In genomic region chr17:48643533-48644019, GRCm38 (mm10) we compare ENCODE assay signal across 31 mouse cellular contexts.
A peak's percentile ranks its signal among the peaks of the same experiment; 100 is the strongest.
DNase-seq lines count a peak whose midpoint lies in the region; ATAC-seq and TF ChIP-seq lines count a peak whose summit lies in the region.
"Had no signal": no experiment of that assay in that cellular context is flagged by ENCODE, and none has a peak within 500 bp of the region (broad histone marks: within the 10 kb centered on the region; RNA-seq: fewer than 3 reads in every experiment).

No protein-coding gene starts in this region.

- DNase-seq in kidney, postnatal 36 days = no peak
- peak; percentile 35 for DNase-seq in lung, embryonic 14.5 days
- no peak for DNase-seq in lung, adult 18-20 months
- DNase-seq in lung, postnatal 0 days (ENCODE audit: low spot score) = peak; percentile 66
- DNase-seq in lung, postnatal 36 days = no peak
- DNase-seq in R1 (ENCODE audit: low read depth, low spot score) = peak; percentile 34
- DNase-seq: adrenal gland, adult 8-10 months; adrenal gland, postnatal 25 days; B cell, adult 2 months; cerebellum, adult 11-12 months; cerebellum, adult 8-10 months; cerebellum, postnatal 10 days; cerebellum, postnatal 36 days; embryo, embryonic 11 days; gastrocnemius, postnatal 25 days; heart, adult 18-20 months; heart, postnatal 10 days; heart, postnatal 36 days had no signal

- no peak overlapping the region for H3K27ac ChIP-seq in kidney, embryonic 15.5 days
- H3K27ac ChIP-seq in lung, embryonic 14.5 days (ENCODE audit: low read depth) = no peak overlapping the region
- H3K27ac ChIP-seq in lung, postnatal 0 days (ENCODE audit: low read length) = no peak overlapping the region
- no peak overlapping the region for H3K27ac ChIP-seq in forebrain, embryonic 13.5 days
- H3K27ac ChIP-seq: embryonic facial prominence, embryonic 15.5 days; forebrain, embryonic 15.5 days; heart, embryonic 15.5 days; hindbrain, embryonic 10.5 days; hindbrain, embryonic 13.5 days had no signal

- TF ChIP-seq CTCF in lung, embryonic 14.5 days (IDR thresholded peaks at IDR 0.05; ENCODE audit: low read depth) = no peak
- TF ChIP-seq CTCF in lung, postnatal 0 days (IDR thresholded peaks at IDR 0.05) = no peak

- peaks cover 13% of the 10 kb centered on the region for H3K4me1 ChIP-seq in kidney, embryonic 15.5 days
- no peaks in the 10 kb centered on the region for H3K4me1 ChIP-seq in lung, embryonic 14.5 days (ENCODE audit: insufficient read depth)
- H3K4me1 ChIP-seq in lung, postnatal 0 days (ENCODE audit: insufficient read depth, low read depth, low read length) = no peaks in the 10 kb centered on the region
- no peaks in the 10 kb centered on the region for H3K4me1 ChIP-seq in forebrain, embryonic 13.5 days
- H3K4me1 ChIP-seq: embryonic facial prominence, embryonic 15.5 days; forebrain, embryonic 15.5 days; heart, embryonic 12.5 days; heart, embryonic 15.5 days had no signal

- H3K4me3 ChIP-seq in kidney, embryonic 15.5 days (replicated peaks) = no peak overlapping the region
- H3K4me3 ChIP-seq in lung, embryonic 14.5 days (ENCODE audit: low read depth, low read length) = no peak overlapping the region
- H3K4me3 ChIP-seq in lung, postnatal 0 days (ENCODE audit: low read depth, low read length) = no peak overlapping the region
- H3K4me3 ChIP-seq in forebrain, embryonic 13.5 days = no peak overlapping the region
- H3K4me3 ChIP-seq: embryonic facial prominence, embryonic 15.5 days; forebrain, embryonic 15.5 days; heart, embryonic 12.5 days; heart, embryonic 15.5 days; hindbrain, embryonic 10.5 days; hindbrain, embryonic 13.5 days had no signal

- 27% methylated on average over 5 of the region's 5 CpGs for WGBS in kidney, embryonic 15.5 days
- WGBS in lung, embryonic 14.5 days = 16% methylated on average over 5 of the region's 5 CpGs
- WGBS in lung, postnatal 0 days = 15% methylated on average over 5 of the region's 5 CpGs
- 44% methylated on average over 5 of the region's 5 CpGs for WGBS in forebrain, embryonic 13.5 days

- ATAC-seq in kidney, embryonic 15.5 days (replicated peaks; ENCODE audit: low FRiP score) = 0 out of 2 replicates have a peak, but pooled peaks have one; percentile 22
- ATAC-seq in lung, embryonic 14.5 days (ENCODE audit: insufficient read depth) = no peak
- peak; percentile 55 for ATAC-seq in lung, postnatal 0 days
- ATAC-seq in forebrain, embryonic 13.5 days = no peak
- ATAC-seq: activated CD4-positive, CD25-positive, alpha-beta regulatory T cell, adult 4 months; forebrain, embryonic 15.5 days; hindbrain, embryonic 16.5 days; Patski had no signal

- H3K9ac ChIP-seq in kidney, embryonic 15.5 days = no peak overlapping the region
- no peak overlapping the region for H3K9ac ChIP-seq in lung, embryonic 14.5 days
- no peak overlapping the region for H3K9ac ChIP-seq in lung, postnatal 0 days (replicated peaks; ENCODE audit: low read depth)
- H3K9ac ChIP-seq in forebrain, embryonic 13.5 days = no peak overlapping the region
- H3K9ac ChIP-seq: embryonic facial prominence, embryonic 15.5 days; forebrain, embryonic 15.5 days; heart, embryonic 12.5 days; heart, embryonic 15.5 days; hindbrain, embryonic 13.5 days had no signal

- H3K27me3 ChIP-seq in kidney, embryonic 15.5 days = no peaks in the 10 kb centered on the region
- no peaks in the 10 kb centered on the region for H3K27me3 ChIP-seq in lung, embryonic 14.5 days (ENCODE audit: insufficient read depth, low read length)
- H3K27me3 ChIP-seq in lung, postnatal 0 days (replicated peaks; ENCODE audit: insufficient read depth, low read length) = no peaks in the 10 kb centered on the region
- H3K27me3 ChIP-seq in forebrain, embryonic 13.5 days = no peaks in the 10 kb centered on the region
- H3K27me3 ChIP-seq: CH12.LX; embryonic facial prominence, embryonic 15.5 days; forebrain, embryonic 15.5 days; heart, embryonic 15.5 days; hindbrain, embryonic 13.5 days had no signal

- no peaks in the 10 kb centered on the region for H3K9me3 ChIP-seq in kidney, embryonic 15.5 days (replicated peaks)
- no peaks in the 10 kb centered on the region for H3K9me3 ChIP-seq in lung, embryonic 14.5 days (ENCODE audit: low read depth, low read length)
- no peaks in the 10 kb centered on the region for H3K9me3 ChIP-seq in lung, postnatal 0 days (ENCODE audit: low read length)
- H3K9me3 ChIP-seq in forebrain, embryonic 13.5 days (replicated peaks) = no peaks in the 10 kb centered on the region; the same call in 1 of the 2 replicates
- H3K9me3 ChIP-seq: embryonic facial prominence, embryonic 15.5 days; forebrain, embryonic 15.5 days; heart, embryonic 12.5 days; heart, embryonic 15.5 days; hindbrain, embryonic 13.5 days had no signal

- TF ChIP-seq EP300 in lung, postnatal 0 days (IDR thresholded peaks at IDR 0.05) = no peak

- no peaks in the 10 kb centered on the region for H3K36me3 ChIP-seq in kidney, embryonic 15.5 days
- no peaks in the 10 kb centered on the region for H3K36me3 ChIP-seq in lung, embryonic 14.5 days (ENCODE audit: insufficient read depth)
- no peaks in the 10 kb centered on the region for H3K36me3 ChIP-seq in lung, postnatal 0 days (ENCODE audit: insufficient read depth, low read length)
- no peaks in the 10 kb centered on the region for H3K36me3 ChIP-seq in forebrain, embryonic 13.5 days (ENCODE audit: poor library complexity, severe bottlenecking)
- H3K36me3 ChIP-seq: embryonic facial prominence, embryonic 15.5 days; forebrain, embryonic 15.5 days; G1E; heart, embryonic 12.5 days; heart, embryonic 15.5 days; hindbrain, embryonic 10.5 days; hindbrain, embryonic 13.5 days had no signal

- H3K4me2 ChIP-seq in kidney, embryonic 15.5 days = no peak overlapping the region
- no peak overlapping the region for H3K4me2 ChIP-seq in lung, embryonic 14.5 days
- no peak overlapping the region for H3K4me2 ChIP-seq in lung, postnatal 0 days (replicated peaks; ENCODE audit: low read depth, low read length)
- no peak overlapping the region for H3K4me2 ChIP-seq in forebrain, embryonic 13.5 days
- H3K4me2 ChIP-seq: embryonic facial prominence, embryonic 15.5 days; forebrain, embryonic 15.5 days; heart, embryonic 12.5 days; heart, embryonic 15.5 days; hindbrain, embryonic 13.5 days had no signal

Comparison
In these comparisons a context has a peak if more than half of its experiments do, and no peak if none do; other contexts are left out.
1. ATAC-seq: peak in kidney, embryonic 15.5 days (single experiment) and lung, postnatal 0 days (single experiment); none in lung, embryonic 14.5 days (single experiment) and forebrain, embryonic 13.5 days (single experiment).
2. DNase-seq: peak in lung, embryonic 14.5 days (single experiment), lung, postnatal 0 days (single experiment) and R1 (single experiment); none in kidney, postnatal 36 days (0 of 2), lung, adult 18-20 months (0 of 2) and lung, postnatal 36 days (single experiment).